Mouse (Mus musculus): ENCODE data around the gene Flt3.

The Flt3 gene

GRCm38 (mm10) chr5:147306638-147307397 is 93.5 kb downstream of the Flt3 start, which contains the start of gene Cdx2:
Gene Cdx2 (minus strand): TSS chr5:147307270.
- no peak for DNase-seq

GRCm38 (mm10) chr5:147305856-147306637 is 94.2 kb downstream of the Flt3 start:
- no peak for DNase-seq

DNA sequence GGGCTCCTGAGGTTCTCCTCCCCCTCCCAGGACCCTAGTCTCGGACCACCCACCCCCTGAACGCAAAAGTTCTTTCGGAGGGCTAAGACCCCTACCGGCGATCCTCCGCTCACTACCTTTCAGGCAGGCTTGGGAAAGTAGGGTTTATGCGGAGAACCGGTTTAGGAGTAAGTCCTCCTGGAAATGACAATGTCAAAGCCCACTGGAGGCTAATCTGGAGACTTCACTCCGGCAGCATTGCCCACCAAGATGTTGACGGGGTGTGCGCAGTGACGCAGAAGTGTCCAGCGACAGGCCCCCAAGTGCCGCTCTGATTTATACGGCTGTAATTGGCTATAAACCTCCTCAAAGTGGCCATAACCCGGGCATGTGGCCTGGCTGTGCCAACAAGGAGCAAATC is 95.1 kb downstream of the Flt3 start:
- no peak for DNase-seq

- DNase-seq = no peak
Observed at GRCm38 (mm10) chr5:147304276-147305155, 95.8 kb downstream of the Flt3 start.

DNA sequence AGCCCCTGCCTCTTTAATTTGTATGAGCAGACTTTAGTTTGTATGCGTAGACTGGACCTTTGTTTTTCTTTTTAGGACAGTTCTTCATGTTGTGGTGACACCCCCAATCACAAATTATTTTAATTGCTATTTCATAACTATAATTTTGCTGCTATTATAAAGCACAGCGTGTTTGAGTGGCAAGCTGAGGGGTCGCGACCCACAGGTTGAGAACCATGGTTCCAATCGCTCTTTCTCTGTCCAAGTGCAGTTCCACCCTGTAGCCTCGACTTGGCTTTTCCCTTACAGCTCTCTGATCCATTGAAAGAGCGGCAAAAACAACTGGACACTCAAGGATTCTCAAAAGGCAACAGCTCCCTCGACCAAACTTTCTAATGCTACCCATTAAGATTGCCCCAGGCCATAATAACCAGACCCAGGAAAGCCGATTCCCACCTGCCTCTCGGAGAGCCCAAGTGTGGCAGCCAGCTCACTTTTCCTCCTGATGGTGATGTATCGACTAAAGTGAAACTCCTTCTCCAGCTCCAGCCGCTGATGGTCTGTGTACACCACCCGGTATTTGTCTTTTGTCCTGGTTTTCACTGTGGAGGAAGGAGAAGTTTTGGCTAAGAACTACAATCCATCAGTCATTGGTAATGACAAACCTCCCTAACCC is 97.4 kb downstream of the Flt3 start:
- DNase-seq = no peak

GRCm38 (mm10) chr5:147302141-147302540 is 98.1 kb downstream of the Flt3 start:
- DNase-seq = no peak

- no peak for DNase-seq
Observed at GRCm38 (mm10) chr5:147301781-147302070, 98.6 kb downstream of the Flt3 start.

DNA sequence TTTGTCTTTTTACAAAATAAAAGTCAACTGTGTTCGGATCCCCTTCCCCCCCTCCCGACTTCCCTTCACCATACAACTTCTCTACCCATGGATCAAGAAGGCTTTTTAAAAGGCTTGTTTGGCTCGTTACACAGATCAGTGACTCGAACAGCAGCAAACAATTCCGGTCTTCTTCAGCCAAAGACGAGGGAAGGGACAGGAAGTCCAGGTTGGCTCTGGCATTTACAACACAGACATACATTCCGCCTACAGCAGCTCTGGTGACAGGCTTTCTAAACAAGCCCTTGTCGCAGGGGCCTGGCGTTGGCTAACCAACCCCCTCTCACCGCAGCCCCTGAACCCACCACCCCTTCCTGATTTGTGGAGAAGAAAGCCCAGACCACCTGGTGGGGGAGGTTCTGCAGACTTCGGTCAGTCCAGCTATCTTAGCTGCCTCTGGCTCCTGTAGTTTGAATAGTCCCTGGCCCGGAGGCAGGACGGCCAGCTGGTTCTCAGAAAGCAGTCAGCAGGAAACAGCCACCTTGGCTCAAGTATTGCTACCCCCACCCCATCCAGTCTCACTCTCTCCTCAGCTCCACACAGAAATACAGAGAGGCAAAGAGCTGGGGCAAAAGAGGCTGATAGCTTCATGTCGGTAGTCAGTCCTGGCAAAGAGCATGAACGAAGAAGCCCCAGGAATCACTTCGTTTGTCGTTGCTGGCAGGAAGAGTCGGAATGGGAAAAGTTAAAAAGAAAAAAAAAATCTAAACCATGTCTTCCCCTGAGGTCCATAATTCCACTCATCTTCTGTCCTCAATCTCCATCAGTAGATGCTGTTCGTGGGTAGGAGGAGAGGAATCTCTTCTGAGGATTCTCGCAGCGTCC is 99.1 kb downstream of the Flt3 start:
- DNase-seq = no peak

GRCm38 (mm10) chr5:147300001-147300363 is 100.3 kb downstream of the Flt3 start:
- DNase-seq = no peak

DNA sequence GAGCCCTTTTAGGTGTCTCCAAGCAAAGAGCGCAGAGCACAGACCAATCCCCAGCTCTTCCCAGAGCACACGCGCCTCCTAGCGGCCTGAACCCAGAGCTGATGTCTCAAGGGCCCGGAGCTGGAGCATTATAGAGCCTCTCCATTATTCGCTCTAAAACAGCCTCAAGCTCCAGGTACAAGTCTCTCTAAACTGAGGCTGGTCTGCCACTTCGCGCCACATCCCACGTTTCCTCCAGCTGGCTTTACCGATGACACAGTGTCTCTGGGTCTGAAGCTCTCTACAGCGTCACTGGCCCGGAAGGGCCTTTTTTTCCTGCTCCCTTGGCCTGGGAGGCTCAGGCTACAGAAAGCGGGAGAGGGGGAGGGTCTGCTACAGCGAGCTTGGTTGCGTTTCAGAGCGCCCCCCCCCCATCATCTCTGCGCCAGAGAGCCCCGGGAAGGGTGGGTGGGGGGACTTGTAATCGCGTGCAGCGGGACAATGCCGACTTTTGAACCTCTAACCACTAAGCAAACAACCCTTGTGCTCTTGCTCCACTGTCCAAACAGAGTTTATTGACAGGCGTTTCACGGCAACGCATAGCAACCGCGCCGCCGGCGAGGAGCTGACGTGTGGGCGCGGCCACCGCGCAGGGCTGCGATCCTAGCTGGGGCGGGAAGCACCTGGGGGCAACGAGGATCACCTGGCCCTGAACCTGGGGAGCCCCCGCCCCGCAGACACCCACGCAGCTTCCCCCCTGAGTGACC is 100.9 kb downstream of the Flt3 start:
- no peak for DNase-seq

GRCm38 (mm10) chr5:147297249-147297648 is 103.0 kb downstream of the Flt3 start:
- no peak for DNase-seq

- DNase-seq = no peak
Observed at GRCm38 (mm10) chr5:147294121-147294520, 106.2 kb downstream of the Flt3 start.

- DNase-seq = peak; percentile 16
Observed at GRCm38 (mm10) chr5:147293127-147293910, 107.0 kb downstream of the Flt3 start.

DNA sequence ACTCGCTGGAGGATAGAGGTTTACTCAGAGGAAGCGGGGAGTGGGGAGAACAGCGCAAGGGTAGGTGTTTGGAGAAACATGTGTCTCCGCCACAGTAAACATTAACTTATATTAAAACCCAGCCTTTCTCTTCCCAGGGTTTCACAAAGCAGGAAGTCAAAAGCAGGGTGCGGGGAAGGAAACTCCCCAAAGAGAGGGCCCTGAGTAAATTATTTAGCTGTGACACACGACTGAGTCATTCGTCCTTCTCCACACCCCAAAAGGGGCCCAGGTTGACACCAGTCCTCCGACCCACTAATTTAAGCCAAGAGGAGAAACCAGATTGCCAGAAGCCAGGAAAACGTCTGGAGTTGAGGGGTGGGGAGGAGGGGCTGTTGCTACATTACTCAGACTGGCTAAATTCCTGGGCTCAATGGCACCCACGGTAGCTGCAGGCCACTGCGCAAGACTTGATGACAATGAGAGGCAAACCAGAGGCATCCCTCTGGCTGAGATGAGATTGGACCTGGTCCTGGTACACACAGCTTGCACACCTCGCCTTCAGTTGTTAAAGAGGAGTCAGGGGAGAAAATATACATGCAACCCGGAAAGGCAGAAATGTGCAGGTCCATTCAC is 107.7 kb downstream of the Flt3 start:
- DNase-seq = no peak

DNA sequence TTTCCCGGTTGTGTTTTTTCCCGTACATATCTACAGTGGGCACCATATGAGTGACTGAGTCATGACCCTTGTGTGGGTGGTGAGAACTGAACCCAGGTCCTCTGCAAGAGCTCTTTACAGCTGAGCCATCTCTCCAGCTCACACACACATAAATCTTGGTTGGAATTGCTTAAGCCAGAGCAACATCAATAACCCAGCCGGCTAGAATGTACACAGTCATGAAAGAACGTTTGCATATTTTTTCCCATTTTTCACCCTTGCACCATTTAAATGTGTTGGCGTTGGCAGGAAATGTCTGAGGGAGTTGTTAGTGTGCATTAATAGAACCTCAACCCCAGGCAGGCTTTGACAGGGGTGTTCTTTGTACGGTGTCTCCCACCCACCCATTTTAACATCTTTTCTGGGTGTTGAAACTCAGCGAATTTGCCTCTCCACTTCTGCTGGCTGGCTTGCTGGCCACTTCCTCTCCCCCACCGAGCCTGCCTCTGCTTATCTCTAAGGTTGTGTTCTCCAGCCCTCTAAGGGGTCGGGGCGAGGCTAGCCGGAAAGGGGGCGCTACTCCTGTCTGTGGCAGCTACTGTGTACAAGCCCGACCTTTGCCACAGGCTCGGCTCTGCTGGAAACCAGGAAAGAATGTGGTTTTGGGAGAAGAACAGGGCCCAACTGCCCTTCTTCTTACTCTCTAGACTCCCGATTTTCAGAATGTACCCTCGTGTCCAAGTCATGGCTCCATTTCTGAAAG is 108.4 kb downstream of the Flt3 start:
- no peak for DNase-seq

DNA sequence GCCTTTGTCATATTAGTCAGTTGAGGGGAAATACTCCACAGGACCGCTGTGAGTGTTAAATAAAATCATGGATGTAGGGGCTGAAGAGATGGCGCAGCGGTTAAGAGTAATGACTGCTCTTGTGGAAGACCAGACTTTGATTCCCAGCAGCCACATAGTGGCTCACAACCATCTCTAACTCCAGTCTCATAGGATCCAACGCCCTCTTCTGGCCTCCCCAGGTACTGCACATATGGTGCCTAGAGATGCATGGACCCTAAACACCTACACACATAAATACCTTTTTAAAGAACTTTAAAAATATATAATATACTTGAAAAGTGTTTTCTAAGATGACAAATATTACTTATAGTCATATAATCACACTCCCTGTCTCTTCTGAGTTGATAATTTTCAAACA is 115.9 kb downstream of the Flt3 start:
- DNase-seq = no peak

Data from cerebellum, adult 11-12 months (tissue).